Mouse (Mus musculus) embryo, embryonic 11.5 days (tissue): Measurements from ENCODE around the gene Ets1.

ENCODE experiments used
- DNase-seq: peaks from one replicate; pipeline ENCODE4 v3.0.0-alpha.2; 2012; ENCODE audit warnings: low read depth, low spot score

Gene Ets1

GRCm38 (mm10) chr9:32710987-32711652 lies 75.1 kb downstream of the Ets1 start:
- DNase-seq, result no peak

- DNase-seq, result no peak
Observed at GRCm38 (mm10) chr9:32711768-32712167, 75.7 kb downstream of the Ets1 start.

GRCm38 (mm10) chr9:32712383-32712910 lies 76.4 kb downstream of the Ets1 start:
- no peak for DNase-seq

GRCm38 (mm10) chr9:32713106-32713505 lies 77.1 kb downstream of the Ets1 start:
- DNase-seq, result no peak

- no peak for DNase-seq
Observed at GRCm38 (mm10) chr9:32713790-32714189, 77.8 kb downstream of the Ets1 start.

- DNase-seq, result no peak
Observed at GRCm38 (mm10) chr9:32714487-32714886, 78.5 kb downstream of the Ets1 start.

GRCm38 (mm10) chr9:32715806-32716466 lies 79.9 kb downstream of the Ets1 start:
- no peak for DNase-seq

GRCm38 (mm10) chr9:32717268-32717920 lies 81.4 kb downstream of the Ets1 start:
- no peak for DNase-seq

- DNase-seq, result no peak
Observed at GRCm38 (mm10) chr9:32717931-32718820, 82.2 kb downstream of the Ets1 start.

- DNase-seq, result no peak
Observed at GRCm38 (mm10) chr9:32718868-32719267, 82.8 kb downstream of the Ets1 start.

- DNase-seq, result no peak
Observed at GRCm38 (mm10) chr9:32719941-32720263, 83.9 kb downstream of the Ets1 start.

- DNase-seq, result peak; percentile 61
Observed at GRCm38 (mm10) chr9:32720264-32721031, 84.4 kb downstream of the Ets1 start.

- no peak for DNase-seq
Observed at GRCm38 (mm10) chr9:32721081-32721480, 85.1 kb downstream of the Ets1 start.

GRCm38 (mm10) chr9:32722205-32722604 lies 86.2 kb downstream of the Ets1 start:
- no peak for DNase-seq

- no peak for DNase-seq
Observed at GRCm38 (mm10) chr9:32722969-32723368, 86.9 kb downstream of the Ets1 start.

GRCm38 (mm10) chr9:32724131-32724825 lies 88.3 kb downstream of the Ets1 start:
- DNase-seq, result no peak

- DNase-seq, result no peak
Observed at GRCm38 (mm10) chr9:32725902-32726301, 89.9 kb downstream of the Ets1 start.

- no peak for DNase-seq
Observed at GRCm38 (mm10) chr9:32726595-32726994, 90.6 kb downstream of the Ets1 start.

- DNase-seq, result no peak
Observed at GRCm38 (mm10) chr9:32727058-32727457, 91.0 kb downstream of the Ets1 start.

GRCm38 (mm10) chr9:32728306-32728705 lies 92.3 kb downstream of the Ets1 start:
- no peak for DNase-seq
